In the genomic region with DNA sequence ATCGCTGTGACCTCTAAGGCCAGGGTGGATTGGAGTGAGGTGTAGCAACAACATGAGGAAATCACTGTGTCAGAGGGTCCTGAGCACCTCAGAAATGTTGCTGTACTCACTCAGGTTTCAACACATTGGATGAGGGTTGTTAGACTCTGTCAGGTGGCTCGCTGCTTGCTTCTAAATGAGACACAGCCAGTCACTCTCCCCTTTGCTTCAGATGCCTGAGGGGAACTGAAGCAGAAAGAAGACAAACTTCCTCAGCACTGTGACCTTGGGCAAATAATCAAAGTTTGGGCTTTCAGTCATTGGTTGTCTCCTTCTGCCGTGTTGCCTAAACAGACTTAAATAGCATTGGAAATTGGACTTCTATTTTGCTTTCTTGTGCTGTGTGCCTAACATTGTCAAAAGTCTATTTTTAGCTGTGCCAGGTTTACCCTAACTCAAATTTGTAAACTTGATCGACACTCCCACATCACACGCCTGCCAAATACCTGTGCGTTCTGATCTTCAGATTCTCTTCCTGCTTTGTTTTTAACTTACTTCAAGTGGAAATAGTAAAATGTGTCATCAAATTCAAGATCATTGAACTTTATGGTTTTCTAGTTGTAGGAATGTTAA, we compare ENCODE assay signal across 17 mouse cellular contexts.
DNase-seq lines count a peak whose midpoint lies in the region; ATAC-seq and TF ChIP-seq lines count a peak whose summit lies in the region.
"Had no signal": no experiment of that assay in that cellular context is flagged by ENCODE, and none has a peak within 500 bp of the region (broad histone marks: within the 10 kb centered on the region; RNA-seq: fewer than 3 reads in every experiment).

No protein-coding gene starts in this region.

- no peaks in the 10 kb centered on the region for H3K27me3 ChIP-seq in heart, embryonic 12.5 days (replicated peaks)
- H3K27me3 ChIP-seq in Patski = no peaks in the 10 kb centered on the region
- no peaks in the 10 kb centered on the region for H3K27me3 ChIP-seq in intestine, postnatal 0 days (replicated peaks; ENCODE audit: control insufficient read depth, insufficient read depth, low read length)
- H3K27me3 ChIP-seq in forebrain, embryonic 15.5 days = no peaks in the 10 kb centered on the region
- H3K27me3 ChIP-seq: embryonic facial prominence, embryonic 12.5 days; limb, embryonic 12.5 days had no signal

- in situ Hi-C loops in Patski (cut with MboI; ENCODE audit: low pct_unique_long_range_greater_than_20kb) = no loop called here

- H3K4me1 ChIP-seq in heart, embryonic 12.5 days (replicated peaks) = peaks cover 22% of the 10 kb centered on the region
- H3K4me1 ChIP-seq in intestine, postnatal 0 days (replicated peaks; ENCODE audit: control insufficient read depth, insufficient read depth, low read length) = peaks cover 3% of the 10 kb centered on the region; the same call in 1 of the 2 replicates
- H3K4me1 ChIP-seq in forebrain, embryonic 15.5 days = no peaks in the 10 kb centered on the region

- peaks cover 6% of the 10 kb centered on the region; the same call in 1 of the 2 replicates for H3K36me3 ChIP-seq in heart, embryonic 12.5 days
- H3K36me3 ChIP-seq in intestine, postnatal 0 days (ENCODE audit: control insufficient read depth, insufficient read depth) = no peaks in the 10 kb centered on the region
- H3K36me3 ChIP-seq in forebrain, embryonic 15.5 days = no peaks in the 10 kb centered on the region
- H3K36me3 ChIP-seq: embryonic facial prominence, embryonic 12.5 days; forebrain, embryonic 10.5 days; limb, embryonic 12.5 days had no signal

- ATAC-seq in heart, embryonic 12.5 days (ENCODE audit: insufficient number of reproducible peaks, low FRiP score) = no peak
- peak; percentile 71 for ATAC-seq in Patski
- no peak for ATAC-seq in intestine, postnatal 0 days
- no peak for ATAC-seq in forebrain, embryonic 15.5 days (replicated peaks)
- ATAC-seq: activated CD4-positive, CD25-positive, alpha-beta regulatory T cell, adult 4 months; CD4-positive, CD25-positive, alpha-beta regulatory T cell, adult 4 months; inflammation-experienced regulatory T-cells, adult 6 months had no signal

- DNase-seq in heart, adult 8-10 months (ENCODE audit: low spot score) = no peak
- no peak for DNase-seq in Patski (ENCODE audit: low read depth, low spot score)
- DNase-seq in kidney, postnatal 10 days = peak; percentile 40
- no peak for DNase-seq in natural killer cell, adult 2 months (ENCODE audit: low spot score in 2 of 2)
- no peak for DNase-seq in layer of hippocampus, postnatal 14 days (ENCODE audit: low spot score in 2 of 2)
- DNase-seq: cerebellum, postnatal 36 days; layer of hippocampus, postnatal 36 days; lung, embryonic 14.5 days had no signal

- peaks cover 7% of the 10 kb centered on the region; the same call in 1 of the 2 replicates for H3K9me3 ChIP-seq in heart, embryonic 12.5 days (replicated peaks)
- H3K9me3 ChIP-seq in intestine, postnatal 0 days (ENCODE audit: control insufficient read depth) = no peaks in the 10 kb centered on the region
- no peaks in the 10 kb centered on the region for H3K9me3 ChIP-seq in forebrain, embryonic 15.5 days
- H3K9me3 ChIP-seq: embryonic facial prominence, embryonic 12.5 days; forebrain, embryonic 10.5 days; limb, embryonic 12.5 days had no signal

- no peak overlapping the region for H3K4me3 ChIP-seq in heart, embryonic 12.5 days
- H3K4me3 ChIP-seq in intestine, postnatal 0 days (ENCODE audit: low read depth, low read length) = no peak overlapping the region
- H3K4me3 ChIP-seq in forebrain, embryonic 15.5 days = no peak overlapping the region
- H3K4me3 ChIP-seq: embryonic facial prominence, embryonic 12.5 days; forebrain, embryonic 10.5 days; limb, embryonic 12.5 days had no signal

- CTCF ChIA-PET in Patski (lab: Charles Lee) = interaction anchor here (1.0 to 2.0 kb wide), 2 partner anchors 13 to 59 kb away, joined by 3 to 4 read pairs; no protein-coding TSS in a partner anchor

- POLR2A ChIA-PET in Patski (lab: Charles Lee) = no interaction called here

- H3K9ac ChIP-seq in heart, embryonic 12.5 days = no peak overlapping the region
- no peak overlapping the region for H3K9ac ChIP-seq in intestine, postnatal 0 days (ENCODE audit: low read depth, low read length)
- no peak overlapping the region for H3K9ac ChIP-seq in forebrain, embryonic 15.5 days (replicated peaks)
- H3K9ac ChIP-seq: embryonic facial prominence, embryonic 12.5 days; limb, embryonic 12.5 days; lung, embryonic 14.5 days had no signal

- TF ChIP-seq CTCF in Patski (IDR thresholded peaks at IDR 0.05) = no peak
- TF ChIP-seq CTCF in intestine, postnatal 0 days (IDR thresholded peaks at IDR 0.05; ENCODE audit: low read depth) = no peak

- WGBS in heart, embryonic 12.5 days = 62% methylated on average over 6 of the region's 6 CpGs
- WGBS in intestine, postnatal 0 days = 48% methylated on average over 6 of the region's 6 CpGs
- 91% methylated on average over 6 of the region's 6 CpGs for WGBS in forebrain, embryonic 15.5 days

- peak overlapping the region; percentile 71 for H3K27ac ChIP-seq in heart, embryonic 12.5 days (ENCODE audit: poor library complexity, severe bottlenecking)
- H3K27ac ChIP-seq in intestine, postnatal 0 days (ENCODE audit: low read depth, low read length) = peak overlapping the region; percentile 71
- no peak overlapping the region for H3K27ac ChIP-seq in forebrain, embryonic 15.5 days (replicated peaks)
- H3K27ac ChIP-seq: embryonic facial prominence, embryonic 12.5 days; forebrain, embryonic 10.5 days; limb, embryonic 12.5 days had no signal

- H3K4me2 ChIP-seq in heart, embryonic 12.5 days = no peak overlapping the region
- no peak overlapping the region for H3K4me2 ChIP-seq in intestine, postnatal 0 days (replicated peaks; ENCODE audit: low read depth)
- H3K4me2 ChIP-seq in forebrain, embryonic 15.5 days (replicated peaks) = no peak overlapping the region
- H3K4me2 ChIP-seq: embryonic facial prominence, embryonic 12.5 days; limb, embryonic 12.5 days; lung, embryonic 14.5 days had no signal
